Mouse (Mus musculus): ENCODE measurements around the gene Cramp1l.

- TF ChIP-seq CTCF (conservative IDR thresholded peaks at IDR 0.05; ENCODE audit: low read length) (no peak), NANOG (IDR thresholded peaks at IDR 0.05; ENCODE audit: borderline replicate concordance, low read length) (no peak), POU5F1 (IDR thresholded peaks at IDR 0.05; ENCODE audit: borderline replicate concordance, low read length) (no peak)
Observed at GRCm38 (mm10) chr17:25015655-25016291, at the start of gene Cramp1l, which contains the start of gene Ift140.
